Mouse (Mus musculus): ENCODE data around the gene Syn3. TPM values are rescaled to one million over a fixed set of nuclear protein-coding genes. Genes with fewer than 3 reads are reported as not detected.

Syn3 gene
- total and polyA plus RNA-seq, 2 experiments from 2014 or later: 18.3 to 67.4 TPM

GRCm38 (mm10) chr10:86022474-86022816 is 476.3 kb downstream of the Syn3 start:
- Histone ChIP-seq H3K9ac (replicated peaks; ENCODE audit: low read length) (peak overlapping the region; percentile 64), H3K9me3 (ENCODE audit: low read length) (no peaks in the 10 kb centered on the region), H3K27ac (peak overlapping the region; percentile 85; the same call in 1 of the 2 replicates), H3K27me3 (ENCODE audit: insufficient read depth, low read length) (no peaks in the 10 kb centered on the region), H3K4me1 (ENCODE audit: insufficient read depth, low read length) (0 out of 2 replicates have a peak, but pooled peaks cover 6% of the 10 kb centered on the region), H3K36me3 (ENCODE audit: insufficient read depth, low read length) (no peaks in the 10 kb centered on the region), H3K4me2 (ENCODE audit: low read depth, low read length) (peak overlapping the region; percentile 85), H3K4me3 (ENCODE audit: low read length) (peak overlapping the region; percentile 59)
- DNase-seq (ENCODE audit: low spot score) (no peak), ATAC-seq (no peak)
- no peak for TF ChIP-seq CTCF (IDR thresholded peaks at IDR 0.05; ENCODE audit: low read depth)
- WGBS: 7% methylated on average over 6 of the region's 6 CpGs

GRCm38 (mm10) chr10:86021749-86022473 is 476.8 kb downstream of the Syn3 start, which contains the start of gene Fbxo7:
Gene Fbxo7 (plus strand): TSS chr10:86021972.
- Histone ChIP-seq H3K9ac (replicated peaks; ENCODE audit: low read length) (peak within 1 kb of the TSS; percentile 64), H3K4me3 (ENCODE audit: low read length) (peak within 1 kb of the TSS; percentile 59), H3K27me3 (ENCODE audit: insufficient read depth, low read length) (no peaks in the 10 kb centered on the region), H3K36me3 (ENCODE audit: insufficient read depth, low read length) (no peaks in the 10 kb centered on the region), H3K9me3 (ENCODE audit: low read length) (no peaks in the 10 kb centered on the region), H3K4me1 (ENCODE audit: insufficient read depth, low read length) (0 out of 2 replicates have a peak, but pooled peaks cover 6% of the 10 kb centered on the region), H3K4me2 (ENCODE audit: low read depth, low read length) (peak within 1 kb of the TSS; percentile 85), H3K27ac (peak within 1 kb of the TSS; percentile 85)
- ATAC-seq (peak; percentile 97), DNase-seq (ENCODE audit: low spot score) (peak; percentile 96)
- 1% methylated on average over 73 of the region's 82 CpGs for WGBS
- TF ChIP-seq CTCF (IDR thresholded peaks at IDR 0.05; ENCODE audit: low read depth): peak; percentile 86

- Histone ChIP-seq H3K36me3 (ENCODE audit: insufficient read depth, low read length) (no peaks in the 10 kb centered on the region), H3K9me3 (ENCODE audit: low read length) (no peaks in the 10 kb centered on the region), H3K4me3 (ENCODE audit: low read length) (peak overlapping the region; percentile 59), H3K9ac (replicated peaks; ENCODE audit: low read length) (peak overlapping the region; percentile 64), H3K27ac (0 out of 2 replicates have a peak overlapping the region, but pooled peaks have one; percentile 85), H3K4me2 (ENCODE audit: low read depth, low read length) (peak overlapping the region; percentile 85), H3K4me1 (ENCODE audit: insufficient read depth, low read length) (0 out of 2 replicates have a peak, but pooled peaks cover 6% of the 10 kb centered on the region), H3K27me3 (ENCODE audit: insufficient read depth, low read length) (no peaks in the 10 kb centered on the region)
- TF ChIP-seq CTCF (IDR thresholded peaks at IDR 0.05; ENCODE audit: low read depth): no peak
- ATAC-seq (no peak), DNase-seq (ENCODE audit: low spot score) (no peak)
- WGBS: 0% methylated on average over 3 of the region's 3 CpGs
Observed at GRCm38 (mm10) chr10:86021408-86021748, 477.3 kb downstream of the Syn3 start.

- TF ChIP-seq CTCF (IDR thresholded peaks at IDR 0.05; ENCODE audit: low read depth): no peak
- no peak overlapping the region for H3K27ac ChIP-seq
- no peak overlapping the region for H3K4me3 ChIP-seq (ENCODE audit: low read length)
- no peaks in the 10 kb centered on the region for H3K36me3 ChIP-seq (ENCODE audit: insufficient read depth, low read length)
- ATAC-seq (no peak), DNase-seq (ENCODE audit: low spot score) (no peak)
- H3K9me3 ChIP-seq (ENCODE audit: low read length): no peaks in the 10 kb centered on the region
- no peak overlapping the region for H3K4me2 ChIP-seq (ENCODE audit: low read depth, low read length)
- no peak overlapping the region for H3K9ac ChIP-seq (replicated peaks; ENCODE audit: low read length)
- H3K4me1 ChIP-seq (ENCODE audit: insufficient read depth, low read length): 0 out of 2 replicates have a peak, but pooled peaks cover 6% of the 10 kb centered on the region
- WGBS: 38% methylated on average over 5 of the region's 5 CpGs
- H3K27me3 ChIP-seq (ENCODE audit: insufficient read depth, low read length): no peaks in the 10 kb centered on the region
Observed at GRCm38 (mm10) chr10:86018813-86019212, 479.9 kb downstream of the Syn3 start.

GRCm38 (mm10) chr10:86017781-86018180 is 480.9 kb downstream of the Syn3 start:
- Histone ChIP-seq H3K27me3 (ENCODE audit: insufficient read depth, low read length) (no peaks in the 10 kb centered on the region), H3K9ac (replicated peaks; ENCODE audit: low read length) (no peak overlapping the region), H3K27ac (no peak overlapping the region), H3K36me3 (ENCODE audit: insufficient read depth, low read length) (no peaks in the 10 kb centered on the region), H3K4me2 (ENCODE audit: low read depth, low read length) (no peak overlapping the region), H3K4me3 (ENCODE audit: low read length) (no peak overlapping the region), H3K4me1 (ENCODE audit: insufficient read depth, low read length) (0 out of 2 replicates have a peak, but pooled peaks cover 6% of the 10 kb centered on the region), H3K9me3 (ENCODE audit: low read length) (no peaks in the 10 kb centered on the region)
- DNase-seq (ENCODE audit: low spot score) (no peak), ATAC-seq (no peak)
- 90% methylated on average over 7 of the region's 7 CpGs for WGBS
- no peak for TF ChIP-seq CTCF (IDR thresholded peaks at IDR 0.05; ENCODE audit: low read depth)

GRCm38 (mm10) chr10:86011781-86012180 is 486.9 kb downstream of the Syn3 start, which contains the start of gene Bpifc:
Gene Bpifc (minus strand): TSS chr10:86011895.
- Histone ChIP-seq H3K9ac (replicated peaks; ENCODE audit: low read length) (no peak within 1 kb of the TSS), H3K36me3 (ENCODE audit: insufficient read depth, low read length) (no peaks in the 10 kb centered on the region), H3K27ac (no peak within 1 kb of the TSS; the same call in 1 of the 2 replicates), H3K9me3 (ENCODE audit: low read length) (no peaks in the 10 kb centered on the region), H3K4me1 (ENCODE audit: insufficient read depth, low read length) (no peaks in the 10 kb centered on the region), H3K4me2 (ENCODE audit: low read depth, low read length) (no peak within 1 kb of the TSS), H3K27me3 (ENCODE audit: insufficient read depth, low read length) (no peaks in the 10 kb centered on the region), H3K4me3 (ENCODE audit: low read length) (no peak within 1 kb of the TSS)
- no peak for DNase-seq (ENCODE audit: low spot score)
- WGBS: 88% methylated on average over 2 of the region's 2 CpGs
- ATAC-seq: no peak
- TF ChIP-seq CTCF (IDR thresholded peaks at IDR 0.05; ENCODE audit: low read depth): no peak

GRCm38 (mm10) chr10:86011172-86011571 is 487.5 kb downstream of the Syn3 start:
- H3K9ac ChIP-seq (replicated peaks; ENCODE audit: low read length): no peak overlapping the region
- no peaks in the 10 kb centered on the region for H3K4me1 ChIP-seq (ENCODE audit: insufficient read depth, low read length)
- TF ChIP-seq CTCF (IDR thresholded peaks at IDR 0.05; ENCODE audit: low read depth): no peak
- no peaks in the 10 kb centered on the region for H3K9me3 ChIP-seq (ENCODE audit: low read length)
- ATAC-seq (no peak), DNase-seq (ENCODE audit: low spot score) (no peak)
- no peak overlapping the region for H3K4me2 ChIP-seq (ENCODE audit: low read depth, low read length)
- H3K4me3 ChIP-seq (ENCODE audit: low read length): no peak overlapping the region
- 86% methylated on average over 2 of the region's 2 CpGs for WGBS
- H3K27ac ChIP-seq: no peak overlapping the region; the same call in 1 of the 2 replicates
- H3K27me3 ChIP-seq (ENCODE audit: insufficient read depth, low read length): no peaks in the 10 kb centered on the region
- no peaks in the 10 kb centered on the region for H3K36me3 ChIP-seq (ENCODE audit: insufficient read depth, low read length)

Data from hindbrain, postnatal 0 days (tissue).